Mouse (Mus musculus): ENCODE results near the gene Gm21974. TPM values are rescaled to one million over a fixed set of nuclear protein-coding genes. Genes with fewer than 3 reads are reported as not detected.

Gene Gm21974
- total and polyA plus RNA-seq, 3 experiments: not detected

DNA sequence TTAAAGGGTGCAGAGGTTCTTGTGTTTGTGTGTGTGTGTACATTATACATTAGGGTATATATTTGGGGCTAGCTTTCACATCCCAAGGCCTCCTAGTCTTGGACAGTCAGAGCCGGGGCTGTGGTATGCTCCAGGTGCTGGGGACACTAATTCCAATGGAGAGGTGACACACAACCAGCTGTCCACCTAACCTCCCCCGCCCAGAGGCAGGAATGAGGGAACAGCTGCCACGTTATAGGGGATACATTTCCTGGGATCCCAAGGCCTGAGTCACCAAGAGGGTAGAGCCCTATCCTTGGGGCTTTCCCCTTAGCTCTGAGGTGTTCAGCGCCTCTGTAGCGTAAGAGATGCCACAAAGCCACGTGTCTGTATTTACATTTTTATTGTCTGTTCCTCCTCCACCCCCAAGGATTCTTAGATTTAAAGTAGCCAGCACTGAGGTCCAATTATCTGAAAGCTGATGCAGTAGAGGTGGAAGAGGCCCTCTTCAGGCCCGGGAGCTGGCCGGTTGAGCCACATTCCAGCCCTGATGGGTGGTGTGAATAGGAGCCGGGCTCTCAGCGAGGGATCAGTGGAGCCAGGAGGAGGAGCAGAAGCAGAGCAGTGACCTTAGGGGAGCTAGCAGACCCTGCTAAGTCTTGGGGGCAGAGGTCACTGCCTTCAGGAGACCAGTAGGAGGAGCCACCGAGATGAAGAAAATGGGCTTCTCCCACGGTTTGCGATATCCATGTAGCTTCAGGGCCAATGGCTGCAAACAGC lies 37.2 kb upstream of the Gm21974 start:
- H3K27me3 ChIP-seq (ENCODE audit: control insufficient read depth in 1 of 2, insufficient read depth in 2 of 2, low read length in 2 of 2): no peaks in the 10 kb centered on the region
- peak; percentile 13 to 30 (median 20); a peak in 2 of 6 replicates for TF ChIP-seq CTCF (IDR thresholded peaks at IDR 0.05 in 2 of 3, conservative IDR thresholded peaks at IDR 0.05 in 1 of 3; ENCODE audit: control insufficient read depth in 1 of 3, insufficient read depth in 1 of 3, low read depth in 2 of 3, low read length in 3 of 3, poor library complexity in 1 of 3, severe bottlenecking in 1 of 3)
- no peak for TF ChIP-seq E2F4 (IDR thresholded peaks at IDR 0.05; ENCODE audit: borderline replicate concordance, low read depth, low read length)
- H3K9ac ChIP-seq (ENCODE audit: control insufficient read depth, low read depth, low read length, poor library complexity, severe bottlenecking): no peak overlapping the region
- no peak for DNase-seq (ENCODE audit: low read depth, low spot score)
- H3K27ac ChIP-seq (ENCODE audit: control insufficient read depth, low read depth, low read length): no peak overlapping the region
- peaks cover 0 to 14% of the 10 kb centered on the region in 2 experiments; a peak in 2 of 4 replicates for H3K36me3 ChIP-seq (ENCODE audit: control insufficient read depth in 1 of 2, insufficient read depth in 2 of 2, low read length in 2 of 2)
- peaks cover 2 to 21% of the 10 kb centered on the region in 2 experiments; a peak in 3 of 4 replicates for H3K4me1 ChIP-seq (ENCODE audit: control insufficient read depth in 1 of 2, insufficient read depth in 2 of 2, low read length in 2 of 2)
- H3K79me2 ChIP-seq (ENCODE audit: control insufficient read depth, insufficient read depth, low read length, poor library complexity): peaks cover 1% of the 10 kb centered on the region; the same call in 1 of the 2 replicates
- no peaks in the 10 kb centered on the region for H3K9me3 ChIP-seq (replicated peaks; ENCODE audit: insufficient read depth, low read length)
- no peak overlapping the region for H3K4me3 ChIP-seq (ENCODE audit: control insufficient read depth in 1 of 2, insufficient read depth in 1 of 2, low read depth in 2 of 2, low read length in 2 of 2)

DNA sequence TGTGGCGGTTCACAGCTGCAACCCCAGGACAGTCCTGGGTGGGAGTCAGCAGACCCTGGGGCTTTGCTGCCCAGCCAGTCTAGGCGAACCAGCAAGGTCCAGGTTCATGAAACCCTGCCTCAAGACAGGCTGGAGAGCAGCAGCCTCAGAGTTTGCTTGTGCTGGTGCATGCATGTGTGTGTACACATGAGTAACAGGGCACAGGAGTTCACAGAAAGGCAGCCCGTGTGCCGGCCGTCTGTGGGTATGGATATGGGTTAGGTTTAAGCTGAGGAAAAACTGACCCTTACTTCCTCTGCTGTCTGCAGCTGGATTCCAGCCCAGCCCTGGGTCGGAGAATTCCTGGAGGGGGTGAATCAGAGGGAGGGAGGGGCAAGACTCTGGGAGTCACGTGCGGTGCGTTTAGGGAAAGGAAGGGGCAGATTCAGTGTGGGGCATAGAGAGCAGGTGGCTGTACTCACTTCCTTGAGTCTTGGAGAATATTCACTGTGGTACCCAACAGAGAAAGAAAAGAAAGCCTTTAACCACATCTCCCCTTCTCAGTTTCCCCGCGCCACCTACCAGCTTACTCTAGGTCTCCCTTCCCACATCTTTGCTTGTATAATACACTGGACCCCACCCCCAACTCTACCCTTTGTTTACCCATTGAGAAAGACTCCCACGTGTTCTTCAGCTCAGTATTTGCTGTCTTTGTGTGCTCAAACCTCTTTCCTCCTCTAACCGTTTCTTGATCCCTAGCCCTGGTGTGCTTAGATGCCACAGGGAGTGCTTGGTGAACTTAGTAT lies 36.3 kb upstream of the Gm21974 start:
- Histone ChIP-seq H3K4me1 (ENCODE audit: control insufficient read depth in 1 of 2, insufficient read depth in 2 of 2, low read length in 2 of 2) (peaks cover 2 to 21% of the 10 kb centered on the region in 2 experiments; a peak in 3 of 4 replicates), H3K79me2 (ENCODE audit: control insufficient read depth, insufficient read depth, low read length, poor library complexity) (peaks cover 1% of the 10 kb centered on the region; the same call in 1 of the 2 replicates), H3K4me3 (ENCODE audit: control insufficient read depth in 1 of 2, insufficient read depth in 1 of 2, low read depth in 2 of 2, low read length in 2 of 2) (no peak overlapping the region), H3K9ac (ENCODE audit: control insufficient read depth, low read depth, low read length, poor library complexity, severe bottlenecking) (no peak overlapping the region), H3K27me3 (ENCODE audit: control insufficient read depth in 1 of 2, insufficient read depth in 2 of 2, low read length in 2 of 2) (no peaks in the 10 kb centered on the region), H3K36me3 (ENCODE audit: control insufficient read depth in 1 of 2, insufficient read depth in 2 of 2, low read length in 2 of 2) (peaks cover 0 to 14% of the 10 kb centered on the region in 2 experiments; a peak in 2 of 4 replicates), H3K9me3 (replicated peaks; ENCODE audit: insufficient read depth, low read length) (no peaks in the 10 kb centered on the region), H3K27ac (ENCODE audit: control insufficient read depth, low read depth, low read length) (no peak overlapping the region)
- TF ChIP-seq SMC3 (IDR thresholded peaks at IDR 0.05; ENCODE audit: low read depth, low read length) (no peak), MAFK (IDR thresholded peaks at IDR 0.05; ENCODE audit: borderline replicate concordance, low read depth, low read length) (no peak), USF2 (IDR thresholded peaks at IDR 0.05; ENCODE audit: borderline replicate concordance in 1 of 2, insufficient read depth in 1 of 2, low read depth in 1 of 2, low read length in 2 of 2) (no peak), MYC (IDR thresholded peaks at IDR 0.05; ENCODE audit: low read depth, low read length) (no peak), RAD21 (IDR thresholded peaks at IDR 0.05; ENCODE audit: low read depth, low read length) (no peak), NRF1 (IDR thresholded peaks at IDR 0.05; ENCODE audit: insufficient read depth, low read depth, low read length, poor library complexity, severe bottlenecking) (no peak), ZC3H11A (IDR thresholded peaks at IDR 0.05; ENCODE audit: low read depth, low read length) (no peak), SIN3A (IDR thresholded peaks at IDR 0.05; ENCODE audit: low read length) (no peak), CHD1 (IDR thresholded peaks at IDR 0.05; ENCODE audit: low read depth, low read length) (no peak)
- no peak for DNase-seq (ENCODE audit: low read depth, low spot score)

Data from MEL (cell line).